Mouse (Mus musculus) embryonic fibroblast, embryonic 13.5 days (primary cell): ENCODE results near the gene Basp1.

Experiments
- CTCF ChIP-seq: IDR thresholded peaks from 2 replicates; pipeline ENCODE4 v1.5.1; 2011; ENCODE audit warnings: mild to moderate bottlenecking, control low read depth, low read length, moderate library complexity, borderline replicate concordance; ENCODE audit not compliant: insufficient read depth
- POLR2A ChIP-seq: IDR thresholded peaks from 2 replicates; pipeline ENCODE4 v1.6.1; 2011; ENCODE audit warnings: low read depth, mild to moderate bottlenecking, control low read depth, low read length, moderate library complexity

- TF ChIP-seq POLR2A (no peak), CTCF (no peak)
Observed at GRCm38 (mm10) chr15:25440991-25441867, 27.7 kb upstream of the Basp1 start.
